Mouse (Mus musculus): ENCODE results near the gene Mfsd11.
A peak's percentile ranks its signal among the peaks of the same experiment; 100 is the strongest.

Gene Mfsd11

GRCm38 (mm10) chr11:116852291-116852890 lies at the start of gene Mfsd11:
Gene Mfsd11 (plus strand): TSS chr11:116852440.
- peak; percentile 67 to 71 for DNase-seq (ENCODE audit: low read depth in 2 of 2, low spot score in 2 of 2)

GRCm38 (mm10) chr11:116802709-116803108 lies 49.5 kb upstream of the Mfsd11 start:
- no peak for DNase-seq (ENCODE audit: low read depth in 2 of 2, low spot score in 2 of 2)

GRCm38 (mm10) chr11:116806136-116807071 lies 45.8 kb upstream of the Mfsd11 start:
- DNase-seq (ENCODE audit: low read depth in 2 of 2, low spot score in 2 of 2), result no peak

GRCm38 (mm10) chr11:116807116-116807515 lies 45.1 kb upstream of the Mfsd11 start:
- DNase-seq (ENCODE audit: low read depth in 2 of 2, low spot score in 2 of 2), result no peak

- DNase-seq (ENCODE audit: low read depth in 2 of 2, low spot score in 2 of 2), result no peak
These were observed 44.7 kb upstream of the Mfsd11 start for GRCm38 (mm10) chr11:116807526-116807925.

GRCm38 (mm10) chr11:116807938-116808606 lies 44.2 kb upstream of the Mfsd11 start:
- DNase-seq (ENCODE audit: low read depth in 2 of 2, low spot score in 2 of 2), result peak; percentile 66 to 75

GRCm38 (mm10) chr11:116808811-116809395 lies 43.3 kb upstream of the Mfsd11 start:
- DNase-seq (ENCODE audit: low read depth in 2 of 2, low spot score in 2 of 2), result no peak

- no peak for DNase-seq (ENCODE audit: low read depth in 2 of 2, low spot score in 2 of 2)
These were observed 42.7 kb upstream of the Mfsd11 start for GRCm38 (mm10) chr11:116809520-116809919.

- DNase-seq (ENCODE audit: low read depth in 2 of 2, low spot score in 2 of 2), result no peak
These were observed 41.7 kb upstream of the Mfsd11 start for GRCm38 (mm10) chr11:116810528-116810927.

- no peak for DNase-seq (ENCODE audit: low read depth in 2 of 2, low spot score in 2 of 2)
These were observed 41.0 kb upstream of the Mfsd11 start for GRCm38 (mm10) chr11:116810983-116811901.

- no peak for DNase-seq (ENCODE audit: low read depth in 2 of 2, low spot score in 2 of 2)
These were observed 39.3 kb upstream of the Mfsd11 start for GRCm38 (mm10) chr11:116812793-116813529.

GRCm38 (mm10) chr11:116813610-116814009 lies 38.6 kb upstream of the Mfsd11 start:
- DNase-seq (ENCODE audit: low read depth in 2 of 2, low spot score in 2 of 2), result no peak

GRCm38 (mm10) chr11:116814076-116814883 lies 38.0 kb upstream of the Mfsd11 start:
- no peak for DNase-seq (ENCODE audit: low read depth in 2 of 2, low spot score in 2 of 2)

GRCm38 (mm10) chr11:116814884-116815415 lies 37.3 kb upstream of the Mfsd11 start:
- DNase-seq (ENCODE audit: low read depth in 2 of 2, low spot score in 2 of 2), result no peak

GRCm38 (mm10) chr11:116816769-116817168 lies 35.5 kb upstream of the Mfsd11 start:
- DNase-seq (ENCODE audit: low read depth in 2 of 2, low spot score in 2 of 2), result no peak

GRCm38 (mm10) chr11:116817567-116817966 lies 34.7 kb upstream of the Mfsd11 start:
- DNase-seq (ENCODE audit: low read depth in 2 of 2, low spot score in 2 of 2), result no peak

GRCm38 (mm10) chr11:116818722-116819121 lies 33.5 kb upstream of the Mfsd11 start:
- no peak for DNase-seq (ENCODE audit: low read depth in 2 of 2, low spot score in 2 of 2)

- DNase-seq (ENCODE audit: low read depth in 2 of 2, low spot score in 2 of 2), result no peak
These were observed 32.2 kb upstream of the Mfsd11 start for GRCm38 (mm10) chr11:116819932-116820593.
